Mouse (Mus musculus): Measurements from ENCODE around the gene Pacs1. TPM values are rescaled to one million over a fixed set of nuclear protein-coding genes. Genes with fewer than 3 reads are reported as not detected.

Pacs1 gene
- total and polyA plus RNA-seq, 2 experiments: 1.1 to 3.0 TPM

GRCm38 (mm10) chr19:5273916-5274315 is 997 bp upstream of the Pacs1 start:
- Histone ChIP-seq H3K4me3 (ENCODE audit: insufficient read depth, low read depth, low read length) (no peak overlapping the region), H3K27me3 (ENCODE audit: control insufficient read depth, insufficient read depth, low read length) (no peaks in the 10 kb centered on the region), H3K9ac (ENCODE audit: low read depth, low read length) (no peak overlapping the region), H3K27ac (replicated peaks; ENCODE audit: insufficient read depth, low read depth, low read length) (peak overlapping the region; percentile 56; the same call in 1 of the 2 replicates), H3K4me1 (ENCODE audit: control insufficient read depth, insufficient read depth, low read length) (peaks cover 9% of the 10 kb centered on the region), H3K79me2 (ENCODE audit: control insufficient read depth, insufficient read depth, low read length) (0 out of 2 replicates have a peak, but pooled peaks cover 6% of the 10 kb centered on the region), H3K36me3 (ENCODE audit: control insufficient read depth, insufficient read depth, low read length) (peaks cover 21% of the 10 kb centered on the region)
- TF ChIP-seq POLR2A (IDR thresholded peaks at IDR 0.05; ENCODE audit: extremely low read depth, insufficient read depth, low read length) (no peak), CTCF (IDR thresholded peaks at IDR 0.05; ENCODE audit: low read depth, low read length) (no peak)
- WGBS: 64% methylated on average over 4 of the region's 4 CpGs
- DNase-seq (ENCODE audit: extremely low read depth, low read depth, low spot score): no peak

- Histone ChIP-seq H3K4me1 (ENCODE audit: control insufficient read depth, insufficient read depth, low read length) (peaks cover 6% of the 10 kb centered on the region), H3K27ac (replicated peaks; ENCODE audit: insufficient read depth, low read depth, low read length) (no peak overlapping the region), H3K9ac (ENCODE audit: low read depth, low read length) (peak overlapping the region; percentile 92), H3K27me3 (ENCODE audit: control insufficient read depth, insufficient read depth, low read length) (no peaks in the 10 kb centered on the region), H3K4me3 (ENCODE audit: insufficient read depth, low read depth, low read length) (peak overlapping the region; percentile 87), H3K79me2 (ENCODE audit: control insufficient read depth, insufficient read depth, low read length) (0 out of 2 replicates have a peak, but pooled peaks cover 6% of the 10 kb centered on the region), H3K36me3 (ENCODE audit: control insufficient read depth, insufficient read depth, low read length) (peaks cover 15% of the 10 kb centered on the region)
- TF ChIP-seq CTCF (IDR thresholded peaks at IDR 0.05; ENCODE audit: low read depth, low read length) (no peak), POLR2A (IDR thresholded peaks at IDR 0.05; ENCODE audit: extremely low read depth, insufficient read depth, low read length) (no peak)
- WGBS: 16% methylated on average over 28 of the region's 30 CpGs
- no peak for DNase-seq (ENCODE audit: extremely low read depth, low read depth, low spot score)
Measured at GRCm38 (mm10) chr19:5272326-5272795, 558 bp downstream of the Pacs1 start.

- Histone ChIP-seq H3K4me3 (ENCODE audit: insufficient read depth, low read depth, low read length) (no peak overlapping the region), H3K27ac (replicated peaks; ENCODE audit: insufficient read depth, low read depth, low read length) (no peak overlapping the region), H3K9ac (ENCODE audit: low read depth, low read length) (no peak overlapping the region), H3K4me1 (ENCODE audit: control insufficient read depth, insufficient read depth, low read length) (peaks cover 6% of the 10 kb centered on the region), H3K27me3 (ENCODE audit: control insufficient read depth, insufficient read depth, low read length) (no peaks in the 10 kb centered on the region), H3K36me3 (ENCODE audit: control insufficient read depth, insufficient read depth, low read length) (peaks cover 13% of the 10 kb centered on the region), H3K79me2 (ENCODE audit: control insufficient read depth, insufficient read depth, low read length) (peaks cover 6% of the 10 kb centered on the region; the same call in 1 of the 2 replicates)
- DNase-seq (ENCODE audit: extremely low read depth, low read depth, low spot score): no peak
- 73% methylated on average over 1 of the region's 1 CpGs for WGBS
- no peak for TF ChIP-seq POLR2A (IDR thresholded peaks at IDR 0.05; ENCODE audit: extremely low read depth, insufficient read depth, low read length)
- TF ChIP-seq CTCF (IDR thresholded peaks at IDR 0.05; ENCODE audit: low read depth, low read length): no peak
Measured at GRCm38 (mm10) chr19:5271430-5271829, 1.5 kb downstream of the Pacs1 start.

GRCm38 (mm10) chr19:5269392-5269791 is 3.5 kb downstream of the Pacs1 start:
- no peaks in the 10 kb centered on the region for H3K27me3 ChIP-seq (ENCODE audit: control insufficient read depth, insufficient read depth, low read length)
- TF ChIP-seq POLR2A (IDR thresholded peaks at IDR 0.05; ENCODE audit: extremely low read depth, insufficient read depth, low read length) (no peak), CTCF (IDR thresholded peaks at IDR 0.05; ENCODE audit: low read depth, low read length) (no peak)
- peaks cover 6% of the 10 kb centered on the region for H3K4me1 ChIP-seq (ENCODE audit: control insufficient read depth, insufficient read depth, low read length)
- H3K36me3 ChIP-seq (ENCODE audit: control insufficient read depth, insufficient read depth, low read length): peaks cover 3% of the 10 kb centered on the region
- H3K79me2 ChIP-seq (ENCODE audit: control insufficient read depth, insufficient read depth, low read length): peaks cover 6% of the 10 kb centered on the region; the same call in 1 of the 2 replicates
- WGBS: 79% methylated on average over 5 of the region's 5 CpGs
- no peak overlapping the region for H3K27ac ChIP-seq (replicated peaks; ENCODE audit: insufficient read depth, low read depth, low read length)
- no peak overlapping the region for H3K4me3 ChIP-seq (ENCODE audit: insufficient read depth, low read depth, low read length)
- no peak overlapping the region for H3K9ac ChIP-seq (ENCODE audit: low read depth, low read length)
- DNase-seq (ENCODE audit: extremely low read depth, low read depth, low spot score): no peak

GRCm38 (mm10) chr19:5268875-5269274 is 4.0 kb downstream of the Pacs1 start:
- Histone ChIP-seq H3K4me3 (ENCODE audit: insufficient read depth, low read depth, low read length) (no peak overlapping the region), H3K79me2 (ENCODE audit: control insufficient read depth, insufficient read depth, low read length) (peaks cover 6% of the 10 kb centered on the region; the same call in 1 of the 2 replicates), H3K36me3 (ENCODE audit: control insufficient read depth, insufficient read depth, low read length) (no peaks in the 10 kb centered on the region), H3K27me3 (ENCODE audit: control insufficient read depth, insufficient read depth, low read length) (no peaks in the 10 kb centered on the region), H3K27ac (replicated peaks; ENCODE audit: insufficient read depth, low read depth, low read length) (no peak overlapping the region), H3K9ac (ENCODE audit: low read depth, low read length) (no peak overlapping the region), H3K4me1 (ENCODE audit: control insufficient read depth, insufficient read depth, low read length) (peaks cover 2% of the 10 kb centered on the region; the same call in 1 of the 2 replicates)
- TF ChIP-seq CTCF (IDR thresholded peaks at IDR 0.05; ENCODE audit: low read depth, low read length) (no peak), POLR2A (IDR thresholded peaks at IDR 0.05; ENCODE audit: extremely low read depth, insufficient read depth, low read length) (no peak)
- 84% methylated on average over 3 of the region's 3 CpGs for WGBS
- DNase-seq (ENCODE audit: extremely low read depth, low read depth, low spot score): no peak

GRCm38 (mm10) chr19:5268017-5268416 is 4.9 kb downstream of the Pacs1 start:
- Histone ChIP-seq H3K79me2 (ENCODE audit: control insufficient read depth, insufficient read depth, low read length) (peaks cover 6% of the 10 kb centered on the region; the same call in 1 of the 2 replicates), H3K27me3 (ENCODE audit: control insufficient read depth, insufficient read depth, low read length) (no peaks in the 10 kb centered on the region), H3K27ac (replicated peaks; ENCODE audit: insufficient read depth, low read depth, low read length) (no peak overlapping the region), H3K36me3 (ENCODE audit: control insufficient read depth, insufficient read depth, low read length) (no peaks in the 10 kb centered on the region), H3K9ac (ENCODE audit: low read depth, low read length) (no peak overlapping the region), H3K4me1 (ENCODE audit: control insufficient read depth, insufficient read depth, low read length) (0 out of 2 replicates have a peak, but pooled peaks cover 2% of the 10 kb centered on the region), H3K4me3 (ENCODE audit: insufficient read depth, low read depth, low read length) (no peak overlapping the region)
- DNase-seq (ENCODE audit: extremely low read depth, low read depth, low spot score): no peak
- TF ChIP-seq POLR2A (IDR thresholded peaks at IDR 0.05; ENCODE audit: extremely low read depth, insufficient read depth, low read length) (no peak), CTCF (IDR thresholded peaks at IDR 0.05; ENCODE audit: low read depth, low read length) (no peak)

Measured in liver, adult 2 months (tissue).